Mouse (Mus musculus): ENCODE data around the gene Fam216a.

The Fam216a gene

GRCm38 (mm10) chr5:122390671-122391070, 18.5 kb upstream of the Fam216a start:
- no peak for DNase-seq (ENCODE audit: low read depth)

- no peak for DNase-seq (ENCODE audit: low read depth)
Observed at GRCm38 (mm10) chr5:122390006-122390405, 17.8 kb upstream of the Fam216a start.

- DNase-seq (ENCODE audit: low read depth) = peak; percentile 65
Observed at GRCm38 (mm10) chr5:122379374-122380155, 7.4 kb upstream of the Fam216a start.

GRCm38 (mm10) chr5:122378171-122378570, 6.0 kb upstream of the Fam216a start:
- DNase-seq (ENCODE audit: low read depth) = no peak

- no peak for DNase-seq (ENCODE audit: low read depth)
Observed at GRCm38 (mm10) chr5:122377101-122377833, 5.1 kb upstream of the Fam216a start.

GRCm38 (mm10) chr5:122372878-122373277, 714 bp upstream of the Fam216a start:
- no peak for DNase-seq (ENCODE audit: low read depth)

GRCm38 (mm10) chr5:122371591-122372191, 473 bp downstream of the Fam216a start, which contains the start of gene Gpn3:
TSS of gene Gpn3 (plus strand) at chr5:122371876.
- no peak for DNase-seq (ENCODE audit: low read depth)

GRCm38 (mm10) chr5:122354492-122355067, 17.6 kb downstream of the Fam216a start:
- DNase-seq (ENCODE audit: low read depth) = no peak

GRCm38 (mm10) chr5:122353807-122354491, 18.2 kb downstream of the Fam216a start, which contains the start of the genes Rad9b and Vps29:
TSS of gene Rad9b (minus strand) at chr5:122354233.
TSS of gene Vps29 (plus strand) at chr5:122354369.
- DNase-seq (ENCODE audit: low read depth) = peak; percentile 100

GRCm38 (mm10) chr5:122345777-122346176, 26.4 kb downstream of the Fam216a start:
- no peak for DNase-seq (ENCODE audit: low read depth)

GRCm38 (mm10) chr5:122344260-122344659, 27.9 kb downstream of the Fam216a start:
- DNase-seq (ENCODE audit: low read depth) = peak; percentile 78

- DNase-seq (ENCODE audit: low read depth) = no peak
Observed at GRCm38 (mm10) chr5:122343768-122344167, 28.4 kb downstream of the Fam216a start.

- no peak for DNase-seq (ENCODE audit: low read depth)
Observed at GRCm38 (mm10) chr5:122342874-122343273, 29.3 kb downstream of the Fam216a start.

- DNase-seq (ENCODE audit: low read depth) = no peak
Observed at GRCm38 (mm10) chr5:122336554-122337294, 35.4 kb downstream of the Fam216a start.

- no peak for DNase-seq (ENCODE audit: low read depth)
Observed at GRCm38 (mm10) chr5:122334682-122335081, 37.5 kb downstream of the Fam216a start.

- DNase-seq (ENCODE audit: low read depth) = no peak
Observed at GRCm38 (mm10) chr5:122330269-122330668, 41.9 kb downstream of the Fam216a start.

- no peak for DNase-seq (ENCODE audit: low read depth)
Observed at GRCm38 (mm10) chr5:122327283-122327682, 44.9 kb downstream of the Fam216a start.

GRCm38 (mm10) chr5:122325477-122325876, 46.7 kb downstream of the Fam216a start:
- DNase-seq (ENCODE audit: low read depth) = no peak

GRCm38 (mm10) chr5:122324608-122325431, 47.3 kb downstream of the Fam216a start:
- no peak for DNase-seq (ENCODE audit: low read depth)

- DNase-seq (ENCODE audit: low read depth) = no peak
Observed at GRCm38 (mm10) chr5:122323523-122323922, 48.6 kb downstream of the Fam216a start.

Data from c-Kit-positive CD71-negative TER-119-negative erythroid progenitor cells, embryonic 14.5 days (primary cell).